Mouse (Mus musculus) midbrain, embryonic 11.5 days (tissue): Measurements from ENCODE around the gene Usp7. TPM values are rescaled to one million over a fixed set of nuclear protein-coding genes. Genes with fewer than 3 reads are reported as not detected.

Source experiments
- ATAC-seq: fragments of 200-750 bp; cut with Nextera tagmentation; 2 replicates; pipeline ENCODE4 v1.8.0; 2017; ENCODE audit warnings: moderate TSS enrichment, moderate library complexity; ENCODE audit not compliant: low FRiP score
- DNase-seq: peaks from one replicate; pipeline ENCODE4 v3.0.0; 2015; ENCODE audit warnings: low spot score; ENCODE audit errors: missing footprints
- H3K27ac ChIP-seq: fragments of 300-500 bp; sonication (generic); 2 replicates; pipeline ENCODE4 v1.5.1; 2014; ENCODE audit warnings: low read depth, low read length
- H3K27me3 ChIP-seq: fragments of 300-500 bp; sonication (generic); 2 replicates; pipeline ENCODE4 v1.6.1; 2014; ENCODE audit warnings: mild to moderate bottlenecking, low read length, moderate library complexity, mixed read lengths; ENCODE audit not compliant: control insufficient read depth, insufficient read depth
- H3K36me3 ChIP-seq: fragments of 300-500 bp; sonication (generic); 2 replicates; pipeline ENCODE4 v1.6.1; 2014; ENCODE audit warnings: mild to moderate bottlenecking, low read length, moderate library complexity, mixed read lengths; ENCODE audit not compliant: control insufficient read depth, insufficient read depth
- H3K4me1 ChIP-seq: fragments of 300-500 bp; sonication (generic); 2 replicates; pipeline ENCODE4 v1.6.1; 2014; ENCODE audit warnings: low read length; ENCODE audit not compliant: control insufficient read depth, insufficient read depth
- H3K4me2 ChIP-seq: fragments of 300-500 bp; sonication (generic); 2 replicates; pipeline ENCODE4 v1.6.1; 2014; ENCODE audit warnings: mild to moderate bottlenecking, moderate library complexity
- H3K4me3 ChIP-seq: fragments of 300-500 bp; sonication (generic); 2 replicates; pipeline ENCODE4 v1.5.1; 2014; ENCODE audit warnings: low read depth, low read length
- H3K9ac ChIP-seq: fragments of 300-500 bp; sonication (generic); 2 replicates; pipeline ENCODE4 v1.6.1; 2014; ENCODE audit warnings: low read length
- H3K9me3 ChIP-seq: fragments of 300-500 bp; sonication (generic); 2 replicates; pipeline ENCODE4 v1.6.1; 2016; ENCODE audit warnings: low read length; ENCODE audit not compliant: control insufficient read depth
- WGBS: fragments of 180-500 bp; shearing (Covaris S2); extraction: QIAGEN DNeasy Blood & Tissue Kit; methylation state at CpG from one replicate; pipeline ENCODE4 v1.1.7; 2014; 5-methylcytosine and 5-hydroxymethylcytosine counted together
- polyA plus RNA-seq: library from polyadenylated mRNA; unstranded; fragments of >200 nt; fragmentation: Nextera tagmentation; extraction: Ambion mirVana; gene quantifications from 2 replicates; pipeline ENCODE4 v1.2.1, GENCODE M21; 2014

Gene Usp7
- polyA plus RNA-seq, 1 experiment from 2014 or later: 35.7 TPM

- Histone ChIP-seq H3K9ac (no peak overlapping the region), H3K4me2 (no peak overlapping the region), H3K36me3 (no peaks in the 10 kb centered on the region), H3K9me3 (no peaks in the 10 kb centered on the region), H3K27me3 (no peaks in the 10 kb centered on the region), H3K4me1 (no peaks in the 10 kb centered on the region), H3K27ac (no peak overlapping the region), H3K4me3 (no peak overlapping the region)
- DNase-seq: no peak
- WGBS: 95% methylated on average over 8 of the region's 8 CpGs
- ATAC-seq: no peak
These were observed 43.2 kb downstream of the Usp7 start for GRCm38 (mm10) chr16:8748904-8749303.

GRCm38 (mm10) chr16:8748175-8748846, 43.8 kb downstream of the Usp7 start:
- Histone ChIP-seq H3K4me3 (no peak overlapping the region), H3K4me1 (no peaks in the 10 kb centered on the region), H3K27ac (no peak overlapping the region), H3K4me2 (no peak overlapping the region), H3K27me3 (no peaks in the 10 kb centered on the region), H3K36me3 (no peaks in the 10 kb centered on the region), H3K9ac (no peak overlapping the region), H3K9me3 (no peaks in the 10 kb centered on the region)
- 81% methylated on average over 6 of the region's 6 CpGs for WGBS
- ATAC-seq (no peak), DNase-seq (no peak)

GRCm38 (mm10) chr16:8747772-8748171, 44.3 kb downstream of the Usp7 start:
- no peak overlapping the region for H3K4me2 ChIP-seq
- H3K36me3 ChIP-seq: no peaks in the 10 kb centered on the region
- DNase-seq (no peak), ATAC-seq (no peak)
- no peak overlapping the region for H3K9ac ChIP-seq
- H3K27me3 ChIP-seq: no peaks in the 10 kb centered on the region
- H3K4me1 ChIP-seq: no peaks in the 10 kb centered on the region
- 79% methylated on average over 3 of the region's 3 CpGs for WGBS
- no peaks in the 10 kb centered on the region for H3K9me3 ChIP-seq
- no peak overlapping the region for H3K4me3 ChIP-seq
- no peak overlapping the region for H3K27ac ChIP-seq

DNA sequence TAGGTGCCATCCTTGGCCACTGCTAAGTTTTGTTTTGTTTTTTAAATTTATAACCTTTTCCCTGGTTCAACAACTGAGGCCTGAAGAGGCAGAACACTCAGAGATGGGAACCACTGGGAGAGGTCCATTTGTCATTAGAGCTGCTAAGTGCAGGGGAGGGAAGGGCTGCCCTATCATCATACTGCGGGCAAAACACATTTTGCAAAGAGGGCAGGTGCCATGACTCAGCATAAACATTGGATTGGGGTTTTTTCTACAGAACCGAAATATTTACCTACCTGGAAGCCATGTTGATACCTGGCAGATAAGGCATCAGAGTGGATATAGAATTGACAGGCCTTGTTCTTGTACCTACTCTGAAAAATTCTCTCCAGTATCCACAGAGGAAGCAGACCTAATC, 45.6 kb downstream of the Usp7 start:
- H3K36me3 ChIP-seq: no peaks in the 10 kb centered on the region
- H3K9me3 ChIP-seq: no peaks in the 10 kb centered on the region
- ATAC-seq: no peak
- DNase-seq: no peak
- no peak overlapping the region for H3K9ac ChIP-seq
- no peaks in the 10 kb centered on the region for H3K27me3 ChIP-seq
- H3K4me2 ChIP-seq: no peak overlapping the region
- 81% methylated on average over 2 of the region's 2 CpGs for WGBS
- no peak overlapping the region for H3K27ac ChIP-seq
- no peaks in the 10 kb centered on the region for H3K4me1 ChIP-seq
- no peak overlapping the region for H3K4me3 ChIP-seq

- ATAC-seq (no peak), DNase-seq (no peak)
- Histone ChIP-seq H3K9ac (no peak overlapping the region), H3K4me2 (no peak overlapping the region), H3K4me1 (no peaks in the 10 kb centered on the region), H3K27me3 (no peaks in the 10 kb centered on the region), H3K36me3 (no peaks in the 10 kb centered on the region), H3K27ac (no peak overlapping the region), H3K4me3 (no peak overlapping the region), H3K9me3 (no peaks in the 10 kb centered on the region)
- 98% methylated on average over 2 of the region's 2 CpGs for WGBS
These were observed 46.4 kb downstream of the Usp7 start for GRCm38 (mm10) chr16:8745751-8746150.

- H3K36me3 ChIP-seq: no peaks in the 10 kb centered on the region
- H3K4me3 ChIP-seq: no peak overlapping the region
- no peaks in the 10 kb centered on the region for H3K9me3 ChIP-seq
- H3K9ac ChIP-seq: no peak overlapping the region
- no peak for ATAC-seq
- DNase-seq: no peak
- no peak overlapping the region for H3K4me2 ChIP-seq
- H3K4me1 ChIP-seq: no peaks in the 10 kb centered on the region
- H3K27ac ChIP-seq: no peak overlapping the region
- 80% methylated on average over 3 of the region's 3 CpGs for WGBS
- H3K27me3 ChIP-seq: no peaks in the 10 kb centered on the region
These were observed 48.1 kb downstream of the Usp7 start for GRCm38 (mm10) chr16:8743989-8744388.

GRCm38 (mm10) chr16:8741697-8742096, 50.4 kb downstream of the Usp7 start:
- Histone ChIP-seq H3K4me2 (no peak overlapping the region), H3K4me3 (no peak overlapping the region), H3K27ac (no peak overlapping the region), H3K4me1 (peaks cover 6% of the 10 kb centered on the region), H3K27me3 (no peaks in the 10 kb centered on the region), H3K36me3 (no peaks in the 10 kb centered on the region), H3K9ac (no peak overlapping the region), H3K9me3 (no peaks in the 10 kb centered on the region)
- WGBS: 70% methylated on average over 5 of the region's 5 CpGs
- ATAC-seq (no peak), DNase-seq (no peak)

DNA sequence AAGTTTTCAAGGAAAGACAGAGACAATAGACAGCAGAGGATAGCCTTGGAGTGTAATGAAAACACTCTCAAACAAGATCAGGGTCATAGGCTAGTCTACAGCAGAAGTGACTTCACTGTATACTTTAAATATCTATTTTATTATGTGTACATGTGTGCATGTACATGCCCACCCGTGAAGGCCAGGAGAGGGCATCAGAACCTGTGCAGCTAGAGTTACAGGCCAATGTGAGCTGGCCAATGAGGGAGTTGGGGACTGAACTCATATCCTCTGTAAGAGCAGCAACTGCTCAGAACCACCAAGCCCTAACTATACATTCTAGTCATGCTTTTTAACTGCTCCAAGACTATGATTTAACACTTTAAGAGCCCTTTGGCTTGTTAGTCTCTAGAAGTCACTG, 51.0 kb downstream of the Usp7 start:
- H3K36me3 ChIP-seq: no peaks in the 10 kb centered on the region
- no peak overlapping the region for H3K9ac ChIP-seq
- H3K27me3 ChIP-seq: no peaks in the 10 kb centered on the region
- no peak for DNase-seq
- H3K9me3 ChIP-seq: no peaks in the 10 kb centered on the region
- H3K4me1 ChIP-seq: peaks cover 12% of the 10 kb centered on the region
- H3K4me3 ChIP-seq: no peak overlapping the region
- ATAC-seq: no peak
- WGBS: 57% methylated on average over 1 of the region's 1 CpGs
- no peak overlapping the region for H3K27ac ChIP-seq
- no peak overlapping the region for H3K4me2 ChIP-seq

DNA sequence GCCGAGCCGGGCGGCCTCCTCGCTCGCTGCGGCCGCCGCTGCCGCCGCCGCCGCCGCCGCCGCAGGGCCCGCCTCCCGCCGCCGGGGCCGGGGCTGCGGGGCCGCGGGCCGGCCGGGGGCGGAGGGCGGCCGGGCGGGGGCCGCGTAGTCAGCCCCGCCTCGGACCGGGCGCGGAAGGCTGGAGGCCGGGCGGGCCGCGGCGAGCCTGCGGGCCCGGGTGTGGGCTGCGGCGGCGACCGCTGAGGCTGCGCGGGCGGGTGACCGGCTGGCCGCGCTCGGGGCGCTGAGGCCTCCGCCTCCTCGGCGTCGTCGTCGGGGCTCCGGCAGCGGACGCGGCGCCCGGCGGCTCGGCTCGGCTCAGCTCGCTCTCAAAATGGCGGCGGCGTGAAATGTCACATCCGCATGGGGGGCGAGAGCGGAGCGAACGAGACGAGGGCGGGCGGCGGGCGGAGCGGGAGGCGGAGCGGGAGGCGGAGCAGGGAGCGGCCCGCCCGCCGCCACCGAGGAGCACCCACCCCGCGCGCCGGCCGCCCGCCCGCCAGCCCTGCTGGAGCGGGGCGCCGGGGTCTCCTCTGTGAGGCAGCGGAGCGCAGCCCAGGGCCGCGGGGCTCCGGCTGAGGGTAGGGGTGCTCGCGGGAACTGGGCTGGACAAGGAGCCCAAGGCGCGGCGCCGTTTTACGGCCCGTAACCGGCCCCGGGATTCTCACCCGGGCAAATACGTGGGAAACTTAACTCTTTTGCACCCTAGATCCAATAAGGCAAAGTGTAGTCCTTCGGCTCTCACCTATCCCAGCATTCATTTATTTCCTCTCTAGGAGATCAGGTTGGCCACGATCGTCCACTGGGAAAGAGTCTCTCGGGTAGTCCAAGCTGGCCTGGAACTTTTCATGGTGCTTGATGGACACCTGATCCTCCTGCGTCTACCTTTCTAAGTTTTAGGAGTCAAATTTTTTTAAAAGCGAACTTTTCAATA, 53.3 kb downstream of the Usp7 start:
- H3K27ac ChIP-seq: peak overlapping the region; percentile 87
- H3K4me3 ChIP-seq: peak overlapping the region; percentile 98
- H3K4me2 ChIP-seq: peak overlapping the region; percentile 64
- 3% methylated on average over 61 of the region's 126 CpGs for WGBS
- peak overlapping the region; percentile 98 for H3K9ac ChIP-seq
- no peaks in the 10 kb centered on the region for H3K9me3 ChIP-seq
- H3K36me3 ChIP-seq: no peaks in the 10 kb centered on the region
- DNase-seq: peak; percentile 96
- ATAC-seq: peak; percentile 95
- no peaks in the 10 kb centered on the region for H3K27me3 ChIP-seq
- peaks cover 26% of the 10 kb centered on the region for H3K4me1 ChIP-seq
